Mouse (Mus musculus) forebrain, postnatal 0 days (tissue): ENCODE measurements around the gene Tnxb. TPM values are rescaled to one million over a fixed set of nuclear protein-coding genes. Genes with fewer than 3 reads are reported as not detected.

Experiments used
- ATAC-seq: fragments of 200-750 bp; cut with Nextera tagmentation; 2 replicates; pipeline ENCODE4 v1.8.0; 2017; ENCODE audit warnings: mild to moderate bottlenecking, moderate library complexity
- DNase-seq: peaks from one replicate; pipeline ENCODE4 v3.0.0-alpha.2; 2015
- H3K27ac ChIP-seq: fragments of 300-500 bp; sonication (generic); 2 replicates; pipeline ENCODE4 v1.5.1; 2014; ENCODE audit warnings: low read depth, mild to moderate bottlenecking, antibody characterized with exemption, low read length, moderate library complexity, mixed read lengths
- H3K27me3 ChIP-seq: fragments of 300-500 bp; sonication (generic); 2 replicates; pipeline ENCODE4 v1.6.1; 2014; ENCODE audit warnings: mild to moderate bottlenecking, low read length, mixed read lengths; ENCODE audit not compliant: insufficient read depth
- H3K36me3 ChIP-seq: fragments of 300-500 bp; sonication (generic); 2 replicates; pipeline ENCODE4 v1.6.1; 2014; ENCODE audit warnings: mild to moderate bottlenecking, moderate library complexity; ENCODE audit not compliant: insufficient read depth
- H3K4me1 ChIP-seq: fragments of 300-500 bp; sonication (generic); 2 replicates; pipeline ENCODE4 v1.6.1; 2014; ENCODE audit warnings: antibody characterized with exemption; ENCODE audit not compliant: insufficient read depth
- H3K4me2 ChIP-seq: fragments of 300-500 bp; sonication (generic); 2 replicates; pipeline ENCODE4 v1.6.1; 2014; ENCODE audit warnings: low read depth, mild to moderate bottlenecking, moderate library complexity
- H3K4me3 ChIP-seq: fragments of 300-500 bp; sonication (generic); 2 replicates; pipeline ENCODE4 v1.5.1; 2014; ENCODE audit warnings: low read depth, low read length, mixed read lengths
- H3K9ac ChIP-seq: fragments of 300-500 bp; sonication (generic); 2 replicates; pipeline ENCODE4 v1.6.1; 2014; ENCODE audit warnings: mild to moderate bottlenecking
- H3K9me3 ChIP-seq: fragments of 300-500 bp; sonication (generic); 2 replicates; pipeline ENCODE4 v1.6.1; 2016; ENCODE audit warnings: low read length
- CTCF ChIP-seq: sonication (generic); IDR thresholded peaks from 2 replicates; pipeline ENCODE4 v1.5.1; 2016; ENCODE audit warnings: antibody characterized with exemption, control low read depth, low read depth
- WGBS: fragments of 180-500 bp; shearing (Covaris S2); extraction: QIAGEN DNeasy Blood & Tissue Kit; methylation state at CpG from one replicate; pipeline ENCODE4 v1.1.7; 2014; 5-methylcytosine and 5-hydroxymethylcytosine counted together
- polyA plus RNA-seq: library from polyadenylated mRNA; unstranded; fragments of >200 nt; fragmentation: Nextera tagmentation; extraction: Ambion mirVana; gene quantifications from 2 replicates; pipeline ENCODE4 v1.2.1, GENCODE M21; 2015
- total RNA-seq: library from RNA; depleted of rRNA; stranded (reverse); fragments of >200 nt; gene quantifications from 2 replicates; pipeline ENCODE4 v1.2.3, GENCODE M21; 2014

Gene Tnxb
- total and polyA plus RNA-seq, 2 experiments from 2014 or later = 0.16 to 1.7 TPM

- Histone ChIP-seq H3K4me2 (no peak overlapping the region), H3K36me3 (0 out of 2 replicates have a peak, but pooled peaks cover 5% of the 10 kb centered on the region), H3K27ac (0 out of 2 replicates have a peak overlapping the region, but pooled peaks have one; percentile 2), H3K9me3 (no peaks in the 10 kb centered on the region), H3K4me3 (no peak overlapping the region), H3K27me3 (no peaks in the 10 kb centered on the region), H3K4me1 (peaks cover 17% of the 10 kb centered on the region), H3K9ac (no peak overlapping the region)
- no peak for ATAC-seq
- 86% methylated on average over 10 of the region's 10 CpGs for WGBS
- no peak for DNase-seq
- no peak for TF ChIP-seq CTCF
Observed at GRCm38 (mm10) chr17:34643944-34644343, 26.4 kb upstream of the Tnxb start.

- no peak for TF ChIP-seq CTCF
- Histone ChIP-seq H3K4me1 (peaks cover 17% of the 10 kb centered on the region), H3K27me3 (no peaks in the 10 kb centered on the region), H3K4me3 (peak within 1 kb of the TSS; percentile 52), H3K36me3 (peaks cover 11% of the 10 kb centered on the region), H3K27ac (peak within 1 kb of the TSS; percentile 74), H3K9me3 (no peaks in the 10 kb centered on the region), H3K9ac (peak within 1 kb of the TSS; percentile 55), H3K4me2 (peak within 1 kb of the TSS; percentile 60)
- ATAC-seq = peak; percentile 82
- 1% methylated on average over 16 of the region's 16 CpGs for WGBS
- peak; percentile 98 for DNase-seq
Observed at GRCm38 (mm10) chr17:34644608-34645007, 25.7 kb upstream of the Tnxb start, which contains the start of gene Fkbpl. Fkbpl (plus strand) TSS chr17:34644764.

GRCm38 (mm10) chr17:34645256-34645829 lies 25.0 kb upstream of the Tnxb start:
- WGBS = 47% methylated on average over 10 of the region's 10 CpGs
- peak overlapping the region; percentile 74; the same call in 1 of the 2 replicates for H3K27ac ChIP-seq

GRCm38 (mm10) chr17:34645831-34646511 lies 24.4 kb upstream of the Tnxb start:
- Histone ChIP-seq H3K36me3 (peaks cover 24% of the 10 kb centered on the region), H3K9ac (no peak overlapping the region), H3K27me3 (no peaks in the 10 kb centered on the region), H3K4me1 (peaks cover 17% of the 10 kb centered on the region), H3K4me3 (no peak overlapping the region), H3K27ac (no peak overlapping the region), H3K9me3 (no peaks in the 10 kb centered on the region), H3K4me2 (0 out of 2 replicates have a peak overlapping the region, but pooled peaks have one; percentile 33)
- ATAC-seq (no peak), DNase-seq (no peak)
- 86% methylated on average over 30 of the region's 30 CpGs for WGBS
- TF ChIP-seq CTCF = no peak

More at GRCm38 (mm10) chr17:34645256-34645829, 25.0 kb upstream of the Tnxb start:
- no peak for ATAC-seq
- no peak for DNase-seq
- Histone ChIP-seq H3K27me3 (no peaks in the 10 kb centered on the region), H3K4me3 (peak overlapping the region; percentile 52), H3K4me1 (peaks cover 17% of the 10 kb centered on the region), H3K9me3 (no peaks in the 10 kb centered on the region), H3K4me2 (peak overlapping the region; percentile 60), H3K9ac (peak overlapping the region; percentile 55), H3K36me3 (peaks cover 18% of the 10 kb centered on the region)
- no peak for TF ChIP-seq CTCF

GRCm38 (mm10) chr17:34646906-34647787 lies 23.2 kb upstream of the Tnxb start, which contains the start of gene Atf6b:
Atf6b (plus strand) TSS chr17:34647146.
- Histone ChIP-seq H3K4me2 (peak within 1 kb of the TSS; percentile 89), H3K4me3 (peak within 1 kb of the TSS; percentile 96), H3K27me3 (no peaks in the 10 kb centered on the region), H3K36me3 (peaks cover 36% of the 10 kb centered on the region), H3K27ac (peak within 1 kb of the TSS; percentile 86), H3K9ac (peak within 1 kb of the TSS; percentile 93), H3K9me3 (no peaks in the 10 kb centered on the region), H3K4me1 (peaks cover 17% of the 10 kb centered on the region)
- peak; percentile 97 for ATAC-seq
- TF ChIP-seq CTCF = no peak
- WGBS = 1% methylated on average over 61 of the region's 66 CpGs
- peak; percentile 98 for DNase-seq

- 80% methylated on average over 16 of the region's 16 CpGs for WGBS
- H3K36me3 ChIP-seq = peaks cover 48% of the 10 kb centered on the region
- TF ChIP-seq CTCF = no peak
- H3K27ac ChIP-seq = no peak overlapping the region
- no peak for DNase-seq
- peak overlapping the region; percentile 96 for H3K4me3 ChIP-seq
- peaks cover 17% of the 10 kb centered on the region for H3K4me1 ChIP-seq
- no peak overlapping the region for H3K9ac ChIP-seq
- H3K27me3 ChIP-seq = no peaks in the 10 kb centered on the region
- no peaks in the 10 kb centered on the region for H3K9me3 ChIP-seq
- H3K4me2 ChIP-seq = peak overlapping the region; percentile 89
- ATAC-seq = no peak
Observed at GRCm38 (mm10) chr17:34648141-34648890, 22.0 kb upstream of the Tnxb start.
